Mouse (Mus musculus) liver, embryonic 14.5 days (tissue): ENCODE data around the gene Slc17a6. TPM values are rescaled to one million over a fixed set of nuclear protein-coding genes. Genes with fewer than 3 reads are reported as not detected.

Source experiments
- ATAC-seq: fragments of 200-750 bp; cut with Nextera tagmentation; 2 replicates; pipeline ENCODE4 v1.8.0; 2017; ENCODE audit warnings: moderate number of reproducible peaks, mild to moderate bottlenecking, moderate library complexity; ENCODE audit not compliant: insufficient read depth
- DNase-seq, 3 experiments: peaks; one replicate each; pipeline ENCODE4 v3.0.0-alpha.2; 2012 to 2013; ENCODE audit warnings: low read depth in 3 of 3, low spot score in 3 of 3
- H3K27ac ChIP-seq: fragments of 300-500 bp; sonication (generic); 2 replicates; pipeline ENCODE4 v1.5.1; 2014; ENCODE audit warnings: moderate library complexity, mild to moderate bottlenecking, control low read depth, inconsistent platforms
- H3K27me3 ChIP-seq: fragments of 300-500 bp; sonication (generic); 2 replicates; pipeline ENCODE4 v1.6.1; 2014; ENCODE audit warnings: mild to moderate bottlenecking, low read length, moderate library complexity; ENCODE audit not compliant: control insufficient read depth, insufficient read depth
- H3K36me3 ChIP-seq: fragments of 300-500 bp; sonication (generic); replicated peaks from 2 replicates; pipeline ENCODE4 v1.6.1; 2014; ENCODE audit warnings: low read depth; ENCODE audit not compliant: control insufficient read depth, insufficient read depth
- H3K4me1 ChIP-seq, 2 experiments: fragments of 200-500 bp in 1 of 2; fragments of 300-500 bp in 1 of 2; sonication (generic) in 1 of 2; replicated peaks; 2 replicates each; pipeline ENCODE4 v1.6.1; 2012 to 2014; ENCODE audit warnings: antibody characterized with exemption in 1 of 2, inconsistent platforms in 1 of 2, low read length in 1 of 2; ENCODE audit not compliant: control insufficient read depth in 2 of 2, insufficient read depth in 2 of 2
- H3K4me2 ChIP-seq: fragments of 300-500 bp; sonication (generic); 2 replicates; pipeline ENCODE4 v1.6.1; 2014; ENCODE audit warnings: low read depth, mild to moderate bottlenecking, control low read depth, moderate library complexity
- H3K4me3 ChIP-seq, 2 experiments: fragments of 200-500 bp in 1 of 2; fragments of 300-500 bp in 1 of 2; sonication (generic) in 1 of 2; 2 replicates each; pipeline ENCODE4 v1.5.1; 2012 to 2014; ENCODE audit warnings: low read depth in 2 of 2, low read length in 2 of 2, mild to moderate bottlenecking in 2 of 2, control low read depth in 1 of 2, inconsistent platforms in 1 of 2, moderate library complexity in 1 of 2; ENCODE audit not compliant: insufficient read depth in 1 of 2
- H3K9ac ChIP-seq: fragments of 300-500 bp; sonication (generic); replicated peaks from 2 replicates; pipeline ENCODE4 v1.6.1; 2014; ENCODE audit warnings: mild to moderate bottlenecking, control low read depth, moderate library complexity
- H3K9me3 ChIP-seq: fragments of 300-500 bp; sonication (generic); 2 replicates; pipeline ENCODE4 v1.6.1; 2016; ENCODE audit warnings: low read length, mixed read lengths; ENCODE audit not compliant: control insufficient read depth
- CTCF ChIP-seq: IDR thresholded peaks from 2 replicates; pipeline ENCODE4 v1.5.1; 2016; ENCODE audit warnings: antibody characterized with exemption, low read depth, control low read depth
- EP300 ChIP-seq: IDR thresholded peaks from 2 replicates; pipeline ENCODE4 v1.6.1; 2016; ENCODE audit warnings: antibody characterized with exemption, low read depth
- WGBS: fragments of 180-500 bp; shearing (Covaris S2); extraction: QIAGEN DNeasy Blood & Tissue Kit; methylation state at CpG from one replicate; pipeline ENCODE4 v1.1.7; 2014; ENCODE audit not compliant: insufficient replicate concordance; 5-methylcytosine and 5-hydroxymethylcytosine counted together
- polyA plus RNA-seq, 2 experiments: library from polyadenylated mRNA; depleted of rRNA in 1 of 2; stranded (reverse) in 1 of 2; unstranded in 1 of 2; fragments of >200 nt; fragmentation: Nextera tagmentation in 1 of 2; extraction: Ambion mirVana in 1 of 2; gene quantifications; 2 replicates each; pipeline versions ENCODE4 v1.2.1 to v1.2.3; 2012 to 2014

The Slc17a6 gene
- polyA plus RNA-seq, 2 experiments: not detected

GRCm38 (mm10) chr7:51618412-51618811, 3.4 kb upstream of the Slc17a6 start:
- Histone ChIP-seq H3K4me1 (no peaks in the 10 kb centered on the region), H3K27me3 (peaks cover 9% of the 10 kb centered on the region), H3K36me3 (no peaks in the 10 kb centered on the region), H3K9me3 (no peaks in the 10 kb centered on the region), H3K27ac (no peak overlapping the region), H3K9ac (no peak overlapping the region), H3K4me2 (no peak overlapping the region), H3K4me3 (no peak overlapping the region)
- no peak for TF ChIP-seq CTCF
- TF ChIP-seq EP300: no peak
- ATAC-seq (no peak), DNase-seq (no peak)
- WGBS: 17% methylated on average over 2 of the region's 2 CpGs

- peaks cover 22% of the 10 kb centered on the region for H3K27me3 ChIP-seq
- H3K27ac ChIP-seq: no peak overlapping the region
- 21% methylated on average over 1 of the region's 1 CpGs for WGBS
- DNase-seq: no peak
- H3K9ac ChIP-seq: no peak overlapping the region
- H3K4me2 ChIP-seq: no peak overlapping the region
- no peak for ATAC-seq
- no peaks in the 10 kb centered on the region for H3K9me3 ChIP-seq
- H3K4me3 ChIP-seq: no peak overlapping the region
- H3K4me1 ChIP-seq: no peaks in the 10 kb centered on the region
- TF ChIP-seq EP300 (no peak), CTCF (no peak)
- H3K36me3 ChIP-seq: no peaks in the 10 kb centered on the region
Measured at GRCm38 (mm10) chr7:51619977-51620376, 1.8 kb upstream of the Slc17a6 start.

- Histone ChIP-seq H3K9me3 (no peaks in the 10 kb centered on the region), H3K27me3 (peaks cover 44% of the 10 kb centered on the region), H3K4me3 (no peak overlapping the region), H3K4me1 (no peaks in the 10 kb centered on the region), H3K9ac (no peak overlapping the region), H3K4me2 (no peak overlapping the region), H3K27ac (no peak overlapping the region), H3K36me3 (no peaks in the 10 kb centered on the region)
- ATAC-seq (no peak), DNase-seq (no peak)
- 2% methylated on average over 18 of the region's 18 CpGs for WGBS
- no peak for TF ChIP-seq CTCF
- no peak for TF ChIP-seq EP300
Measured at GRCm38 (mm10) chr7:51622196-51622595, 390 bp downstream of the Slc17a6 start.

GRCm38 (mm10) chr7:51622666-51623065, 860 bp downstream of the Slc17a6 start:
- no peak overlapping the region for H3K4me2 ChIP-seq
- no peak overlapping the region for H3K9ac ChIP-seq
- H3K36me3 ChIP-seq: no peaks in the 10 kb centered on the region
- WGBS: 4% methylated on average over 5 of the region's 5 CpGs
- H3K9me3 ChIP-seq: no peaks in the 10 kb centered on the region
- H3K4me3 ChIP-seq: no peak overlapping the region
- TF ChIP-seq CTCF (no peak), EP300 (no peak)
- H3K27me3 ChIP-seq: peaks cover 48% of the 10 kb centered on the region
- no peak for DNase-seq
- no peaks in the 10 kb centered on the region for H3K4me1 ChIP-seq
- H3K27ac ChIP-seq: no peak overlapping the region
- ATAC-seq: no peak

- no peaks in the 10 kb centered on the region for H3K4me1 ChIP-seq
- no peaks in the 10 kb centered on the region for H3K36me3 ChIP-seq
- ATAC-seq (no peak), DNase-seq (no peak)
- no peak overlapping the region for H3K4me2 ChIP-seq
- 3% methylated on average over 4 of the region's 4 CpGs for WGBS
- TF ChIP-seq EP300 (no peak), CTCF (no peak)
- H3K9ac ChIP-seq: no peak overlapping the region
- H3K27ac ChIP-seq: no peak overlapping the region
- H3K9me3 ChIP-seq: no peaks in the 10 kb centered on the region
- no peak overlapping the region for H3K4me3 ChIP-seq
- peaks cover 58% of the 10 kb centered on the region for H3K27me3 ChIP-seq
Measured at GRCm38 (mm10) chr7:51624336-51624897, 2.6 kb downstream of the Slc17a6 start.
